Mouse (Mus musculus) cerebellum, postnatal 10 days (tissue): ENCODE results near the gene Spns2.

Source experiments
- DNase-seq, 2 experiments: peaks; one replicate each; pipeline ENCODE4 v3.0.0; 2021; ENCODE audit warnings: mixed read lengths in 2 of 2

Spns2 gene

DNA sequence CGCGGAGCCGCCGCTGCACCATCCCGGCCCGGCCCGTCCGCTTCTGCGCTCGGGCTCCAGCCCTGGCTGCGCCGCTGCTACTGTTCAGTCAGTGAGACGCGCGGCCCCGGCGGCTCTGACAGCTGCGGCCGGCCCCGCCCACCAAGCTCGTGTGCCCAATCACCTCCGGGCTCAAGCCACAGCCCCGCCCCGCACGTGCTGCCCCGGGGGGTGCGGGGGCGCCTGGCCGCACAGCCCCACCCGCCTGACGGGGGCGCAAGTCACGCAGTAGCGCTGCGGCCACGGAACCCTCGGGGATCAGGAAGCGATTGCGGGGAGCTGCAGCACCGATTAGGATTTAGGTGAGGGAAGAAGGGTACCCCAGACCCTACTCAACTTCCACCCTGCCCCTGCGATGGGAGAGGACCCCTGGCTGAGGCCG is at the start of gene Spns2:
Gene Spns2, minus strand, starts transcription at position 24 of the 421 bp plus-strand sequence.
- DNase-seq, result peak; percentile 95 to 97

DNA sequence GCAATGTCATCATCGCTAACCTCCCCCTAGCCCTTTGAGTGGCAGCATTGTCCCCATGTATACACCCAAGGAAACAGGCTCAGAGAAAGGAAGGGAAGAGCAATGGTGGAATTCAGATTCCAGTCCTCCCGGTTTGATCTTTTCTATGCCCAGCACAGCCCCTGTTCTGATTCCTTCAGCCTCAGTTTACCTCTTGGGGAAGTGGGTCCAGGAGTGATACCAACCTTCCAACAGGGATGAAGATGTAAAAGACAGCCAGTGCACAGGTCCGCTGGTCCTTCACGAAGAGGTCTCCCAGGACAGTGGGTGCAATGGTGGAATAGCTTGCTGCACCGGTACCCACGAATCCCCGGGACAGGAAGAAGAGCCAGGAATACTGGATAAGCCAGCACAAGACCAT is 49.1 kb upstream of the Spns2 start:
- DNase-seq, result no peak

DNA sequence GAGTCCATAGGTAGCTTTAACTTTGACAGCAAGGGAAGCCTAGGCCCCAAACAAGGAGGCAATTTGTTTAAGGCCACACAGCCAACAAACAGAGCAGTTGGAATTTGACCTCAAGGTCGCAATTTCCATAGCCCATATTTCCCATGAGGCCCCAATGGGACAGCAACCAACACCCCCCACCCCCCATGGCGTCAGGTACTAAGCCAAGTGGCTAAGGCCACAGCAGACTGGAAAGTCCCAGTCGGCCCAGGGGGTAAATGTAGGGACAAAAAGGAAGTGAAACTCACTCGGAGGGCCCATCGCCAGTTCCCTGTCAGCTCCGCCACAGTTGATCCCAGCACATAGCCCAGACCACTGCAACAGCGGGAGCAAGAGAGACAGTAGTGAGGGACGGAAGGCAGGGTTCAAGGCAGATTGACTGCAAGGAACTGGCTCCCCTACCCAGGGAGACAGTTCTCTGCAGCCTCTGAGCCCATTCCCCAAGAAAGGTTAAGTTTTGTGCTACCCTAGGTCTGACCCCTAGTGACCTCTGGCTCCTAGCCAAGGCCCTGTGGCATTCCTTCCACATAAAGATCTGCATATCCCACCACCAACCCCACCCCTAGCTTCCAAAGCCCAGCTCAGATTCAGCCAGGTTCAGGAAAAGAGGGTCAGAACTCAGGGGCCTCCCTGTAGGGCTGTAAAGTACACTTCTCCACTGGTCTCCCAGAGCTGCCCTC is 48.5 kb upstream of the Spns2 start:
- peak; percentile 47 to 55 for DNase-seq

DNA sequence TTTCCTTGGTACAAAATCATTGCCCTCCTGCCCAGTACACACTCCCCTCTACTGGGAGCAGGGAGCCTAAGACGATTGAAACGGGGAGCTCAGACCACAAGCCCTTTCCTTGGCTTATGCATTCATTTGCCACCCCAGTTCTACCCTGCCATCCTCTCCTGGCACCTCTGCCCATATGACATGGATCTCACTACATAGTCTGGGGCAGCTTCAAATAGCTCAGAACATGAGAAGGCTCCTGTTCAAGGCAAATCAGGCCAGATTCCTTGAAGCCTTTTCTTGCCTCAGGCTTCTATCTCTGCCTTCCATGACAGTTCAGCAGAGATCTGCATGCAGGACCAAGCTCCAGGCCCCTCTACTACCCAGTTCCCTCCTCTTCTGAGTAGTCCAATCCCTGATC is 47.8 kb upstream of the Spns2 start:
- no peak for DNase-seq

DNA sequence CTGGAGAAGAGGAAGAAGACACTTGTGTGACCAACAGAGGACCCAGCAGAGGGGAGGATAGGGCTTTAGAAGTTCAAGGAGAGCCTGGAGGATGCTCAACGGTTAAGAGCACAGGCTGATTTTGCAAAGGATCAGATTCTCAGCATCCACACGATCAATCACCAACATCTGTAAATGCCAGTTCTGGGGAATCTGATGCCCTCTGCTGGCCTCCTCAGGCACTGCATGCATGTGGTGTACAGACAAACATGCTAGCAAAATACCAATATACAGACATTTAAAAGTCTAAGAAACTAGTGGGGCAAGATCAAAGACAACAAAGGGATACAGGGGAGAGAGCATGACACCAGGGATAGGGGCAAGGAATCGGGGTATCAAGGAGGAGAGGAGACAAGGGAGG is 45.8 kb upstream of the Spns2 start:
- peak in 1 of 2 experiments; percentile 50 for DNase-seq

DNA sequence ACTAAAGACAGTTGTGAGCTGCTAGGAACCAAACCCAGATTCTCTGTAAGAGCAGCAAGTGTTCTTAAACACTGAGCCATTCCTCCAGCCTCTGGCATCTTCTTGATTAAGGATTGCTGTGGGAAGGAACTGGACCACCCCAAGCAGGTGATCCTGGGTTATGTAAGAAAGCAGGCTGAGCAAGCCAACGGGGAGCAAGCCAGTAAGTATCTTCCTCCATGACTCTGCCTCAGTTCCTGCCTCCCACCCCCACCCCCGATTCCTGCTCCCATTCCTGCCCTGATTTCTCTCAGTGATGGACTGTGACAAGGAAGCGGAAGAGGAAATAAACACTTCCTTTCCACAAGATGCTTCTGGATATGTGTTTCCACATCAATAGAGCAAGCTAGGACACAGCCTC is 43.2 kb upstream of the Spns2 start:
- no peak for DNase-seq

DNA sequence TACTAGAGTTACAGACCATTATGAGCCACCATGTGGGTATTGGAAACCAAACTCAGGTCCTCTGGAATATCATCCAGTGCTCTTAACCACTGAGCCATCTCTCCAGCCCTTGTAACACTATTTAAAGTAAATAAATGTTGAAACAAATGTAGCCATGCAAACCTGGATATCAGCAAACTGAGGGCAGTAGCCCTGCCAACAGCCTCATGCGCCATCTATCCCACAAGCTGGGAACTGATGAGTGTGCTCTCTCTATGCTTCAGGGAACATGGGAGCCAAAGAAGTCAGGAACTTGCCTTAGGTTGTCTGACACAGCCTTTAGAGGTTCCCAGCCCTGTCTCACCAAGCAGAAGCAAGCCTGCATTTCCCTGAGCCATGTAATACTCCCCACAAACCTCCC is 41.9 kb upstream of the Spns2 start:
- peak in 1 of 2 experiments; percentile 37 for DNase-seq

DNA sequence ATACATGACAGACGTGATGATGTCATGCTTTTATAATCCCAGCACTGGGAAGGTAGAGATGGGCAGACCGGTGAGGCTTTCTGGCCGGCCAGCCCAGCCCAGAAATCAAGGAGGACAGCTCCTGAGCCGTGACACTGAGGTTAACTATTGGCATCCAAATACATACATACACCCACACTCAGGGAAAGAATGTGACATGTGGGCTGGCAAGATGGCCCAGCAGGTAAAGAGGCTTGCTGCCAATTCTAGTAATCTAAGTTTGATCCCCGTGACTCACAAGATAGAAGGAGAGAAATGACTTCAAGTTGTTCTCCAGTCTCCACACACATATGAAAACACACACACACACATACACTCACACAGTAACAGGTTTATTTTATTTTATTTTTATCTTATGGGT is 41.4 kb upstream of the Spns2 start:
- peak in 1 of 2 experiments; percentile 42 for DNase-seq

DNA sequence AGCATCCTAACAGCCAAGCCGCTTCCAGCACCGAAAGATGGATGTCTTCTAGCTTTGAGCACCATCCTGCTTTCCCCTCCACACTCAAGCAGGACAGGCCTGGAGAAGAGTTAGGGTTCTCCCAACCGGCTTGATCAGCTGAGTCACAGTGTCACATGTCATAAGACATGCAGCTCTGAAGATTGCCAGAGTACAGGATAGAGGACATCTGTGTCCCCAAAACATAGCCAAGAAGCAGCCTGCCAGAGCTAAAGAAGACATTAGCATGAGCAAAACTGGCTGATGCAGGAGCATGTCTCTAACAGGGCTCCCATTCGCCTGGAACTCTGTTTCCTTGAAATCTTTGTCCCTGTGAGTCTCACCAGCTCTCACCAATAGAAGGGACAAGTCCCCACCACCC is 36.5 kb upstream of the Spns2 start:
- DNase-seq, result peak in 1 of 2 experiments; percentile 54

DNA sequence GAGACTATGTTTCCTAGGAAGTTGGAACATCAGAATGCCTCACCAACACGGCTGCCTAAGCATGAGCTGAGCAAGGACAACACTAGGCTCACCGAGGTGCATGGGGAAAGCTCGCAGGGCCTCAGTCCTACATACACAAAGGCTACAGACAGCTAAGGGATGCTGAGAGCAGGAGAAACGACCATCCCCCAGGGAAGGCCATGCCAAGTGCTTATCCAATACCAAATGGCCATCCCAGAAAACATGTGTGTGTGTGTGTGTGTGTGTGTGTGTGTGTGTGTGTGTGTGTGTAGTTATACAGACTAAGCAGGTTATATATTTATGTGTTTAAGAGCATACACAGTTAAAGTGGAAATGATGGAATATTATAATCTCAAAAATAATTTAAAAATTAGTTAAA is 34.0 kb upstream of the Spns2 start:
- DNase-seq, result peak; percentile 60 to 73

DNA sequence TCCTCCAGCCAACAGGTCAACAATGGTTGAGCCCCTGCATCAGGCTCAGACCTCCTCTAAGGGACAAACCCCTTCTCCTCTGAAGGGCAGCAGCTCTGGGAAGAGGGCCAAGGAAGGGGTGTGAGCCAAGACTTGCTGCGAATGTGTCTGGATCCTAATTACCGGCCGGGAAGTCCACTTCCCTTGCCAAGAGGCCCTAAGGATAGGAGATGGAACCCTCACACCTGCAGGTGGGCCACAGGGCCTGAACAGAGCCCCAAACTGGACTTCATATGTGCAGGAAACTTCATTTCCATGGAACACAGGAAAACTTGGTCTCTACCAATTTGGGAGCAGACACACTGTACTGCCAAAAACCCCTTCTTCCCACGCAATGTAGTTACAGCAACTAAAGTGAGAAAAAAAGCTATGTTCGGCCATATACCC is 32.9 kb upstream of the Spns2 start:
- peak; percentile 92 to 95 for DNase-seq

DNA sequence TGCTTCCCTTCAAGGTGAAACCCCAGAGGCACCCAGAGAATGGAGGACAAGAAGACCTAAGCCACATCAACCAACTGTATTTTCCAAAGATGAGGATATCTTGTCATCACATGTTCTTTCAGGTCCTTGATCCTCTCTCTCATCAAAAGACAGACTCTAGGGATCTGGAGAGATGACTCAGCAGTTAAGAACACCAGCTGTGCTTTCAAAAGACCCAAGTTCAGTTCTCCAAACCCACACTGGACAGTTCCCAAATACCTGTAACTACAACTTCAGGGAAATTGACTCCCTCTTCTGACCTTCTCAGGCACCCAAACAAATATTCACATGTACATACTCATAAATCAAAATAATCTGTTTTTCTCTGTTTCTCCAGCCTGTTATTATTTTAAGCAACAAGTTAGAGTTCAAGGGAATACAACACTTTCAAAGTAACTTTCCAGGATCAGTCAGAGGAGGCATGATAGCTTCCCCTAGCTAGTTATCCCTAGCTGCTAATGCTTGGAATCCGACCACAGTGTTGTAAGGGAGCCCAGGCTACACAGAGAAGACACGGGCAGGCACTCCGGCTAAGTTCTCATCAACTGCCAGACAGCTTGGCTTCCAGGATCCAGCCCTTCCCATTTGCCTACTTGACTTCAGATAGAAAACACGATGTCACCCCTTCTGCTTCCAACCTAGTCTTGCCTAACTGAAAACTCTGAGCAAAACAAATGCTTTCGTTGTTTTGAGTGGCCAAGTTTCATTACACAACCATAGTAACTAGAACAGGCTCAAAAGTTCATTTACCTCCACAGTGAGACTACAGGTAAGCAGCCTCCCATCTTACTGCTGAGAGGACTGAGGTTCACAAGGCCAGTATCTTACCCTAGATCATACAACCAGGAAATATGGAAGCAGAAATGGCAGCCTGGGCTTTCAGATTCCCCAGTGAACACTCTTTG is 32.2 kb upstream of the Spns2 start:
- DNase-seq, result no peak

DNA sequence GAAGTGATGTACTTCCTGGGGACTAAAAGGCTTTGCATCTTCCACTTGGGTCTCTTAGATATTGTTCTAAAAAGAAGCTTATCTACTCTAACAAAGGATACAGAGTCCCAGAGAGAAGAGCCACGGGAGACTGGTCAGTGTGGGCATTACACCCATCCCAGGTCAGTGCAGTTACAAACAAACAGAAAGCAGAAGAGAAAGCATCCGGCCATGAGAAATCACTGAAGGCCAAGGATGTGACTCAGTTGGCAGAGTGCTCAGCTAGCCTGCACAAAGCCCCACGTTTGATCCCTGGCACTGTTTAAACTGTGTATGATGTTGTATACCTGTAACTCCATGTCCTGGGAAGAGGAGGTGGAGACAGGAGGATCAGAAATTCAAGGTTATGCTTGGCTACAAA is 30.2 kb upstream of the Spns2 start:
- no peak for DNase-seq

DNA sequence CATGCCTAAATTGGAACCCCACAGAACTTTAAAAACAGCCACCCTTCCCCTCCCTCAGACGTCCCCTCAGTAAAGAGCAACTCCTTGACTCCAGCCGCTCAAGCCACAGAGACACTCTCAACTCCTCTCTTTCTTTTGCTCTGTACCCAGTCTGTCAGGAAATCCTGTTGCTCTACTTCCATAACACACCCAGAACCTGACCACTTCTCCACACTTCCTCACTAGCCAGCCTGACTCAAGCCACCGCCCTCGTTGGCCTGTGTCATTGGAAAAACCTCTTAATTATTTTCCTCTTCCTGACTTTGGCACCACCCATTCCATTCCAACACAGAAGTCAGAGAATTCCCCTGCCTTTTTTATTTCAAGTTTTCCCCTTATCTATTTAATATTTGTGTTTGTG is 29.5 kb upstream of the Spns2 start:
- no peak for DNase-seq

DNA sequence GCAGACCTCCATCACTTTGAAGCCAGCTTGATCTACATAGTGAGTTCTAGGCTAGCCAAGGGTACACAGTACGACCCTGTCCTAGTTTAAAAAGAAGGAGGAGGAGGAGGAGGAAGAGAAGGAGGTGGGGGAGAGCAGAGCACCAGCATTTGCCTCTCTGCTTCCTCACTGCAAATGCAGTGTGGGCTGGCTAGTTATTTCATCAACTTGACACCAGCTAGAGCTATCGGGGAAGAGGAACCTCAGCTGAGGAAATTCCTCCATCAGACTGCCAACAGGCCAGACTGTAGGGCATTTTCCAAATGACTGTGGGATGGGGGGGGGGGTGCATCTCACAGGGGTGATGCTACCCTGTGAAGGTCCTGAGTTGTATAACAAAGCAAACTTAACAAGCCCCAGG is 28.7 kb upstream of the Spns2 start:
- DNase-seq, result no peak

DNA sequence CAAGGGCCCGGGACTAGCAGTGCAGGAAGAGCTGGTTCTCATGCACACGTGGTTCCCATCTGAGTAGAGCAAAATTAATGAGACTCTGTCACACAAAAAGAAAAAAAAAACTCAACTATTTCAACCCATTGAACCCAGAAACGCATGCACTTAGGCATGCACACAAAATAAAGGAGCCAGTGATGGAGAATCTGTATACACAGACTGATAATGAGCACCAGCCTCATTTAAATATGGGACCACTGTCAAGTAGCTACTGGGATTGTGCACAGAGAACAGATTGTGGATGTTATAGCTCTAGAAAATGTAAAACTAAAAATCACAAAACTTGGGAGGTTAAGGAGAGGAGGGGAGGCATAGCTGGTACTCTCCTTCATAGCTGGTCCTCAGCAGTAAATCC is 25.3 kb upstream of the Spns2 start:
- no peak for DNase-seq

DNA sequence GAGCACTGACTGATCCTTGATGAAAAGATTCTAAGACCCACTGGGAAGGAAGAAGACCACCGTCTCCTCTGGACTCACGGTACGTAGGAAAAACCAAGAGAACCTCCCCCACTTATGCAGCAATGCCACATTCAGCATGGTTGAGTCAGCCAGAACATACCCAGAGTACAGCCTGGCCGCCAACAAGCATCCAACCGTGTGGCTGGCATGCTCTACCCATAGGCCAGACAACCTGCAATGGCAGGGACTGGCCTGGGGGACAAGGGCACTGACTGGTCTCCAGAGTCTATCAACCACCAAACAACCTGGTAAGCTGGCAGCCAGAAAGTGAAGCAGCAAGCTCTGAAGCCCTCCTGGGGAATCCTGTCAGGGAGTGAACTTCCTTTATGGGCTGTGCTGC is 18.9 kb upstream of the Spns2 start:
- peak; percentile 73 to 80 for DNase-seq

DNA sequence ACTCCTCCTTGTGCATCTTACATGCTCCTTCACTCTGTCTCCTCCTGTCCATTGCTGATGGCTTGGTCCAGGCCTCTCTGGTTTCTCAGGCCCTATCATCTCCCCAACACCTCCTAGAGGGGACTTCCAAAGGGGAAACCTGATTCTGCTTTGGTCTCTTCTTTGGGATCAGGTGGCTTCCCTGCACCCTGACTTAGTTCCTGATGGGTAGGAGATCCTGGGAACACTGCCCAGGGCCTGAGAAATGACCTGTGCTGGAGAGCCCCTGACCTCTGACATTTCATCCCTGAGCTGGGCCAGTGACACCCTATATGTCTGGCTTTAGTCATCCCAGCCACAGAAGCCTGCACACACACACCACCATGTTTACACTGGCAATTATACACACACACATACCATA is 17.9 kb upstream of the Spns2 start:
- DNase-seq, result no peak

DNA sequence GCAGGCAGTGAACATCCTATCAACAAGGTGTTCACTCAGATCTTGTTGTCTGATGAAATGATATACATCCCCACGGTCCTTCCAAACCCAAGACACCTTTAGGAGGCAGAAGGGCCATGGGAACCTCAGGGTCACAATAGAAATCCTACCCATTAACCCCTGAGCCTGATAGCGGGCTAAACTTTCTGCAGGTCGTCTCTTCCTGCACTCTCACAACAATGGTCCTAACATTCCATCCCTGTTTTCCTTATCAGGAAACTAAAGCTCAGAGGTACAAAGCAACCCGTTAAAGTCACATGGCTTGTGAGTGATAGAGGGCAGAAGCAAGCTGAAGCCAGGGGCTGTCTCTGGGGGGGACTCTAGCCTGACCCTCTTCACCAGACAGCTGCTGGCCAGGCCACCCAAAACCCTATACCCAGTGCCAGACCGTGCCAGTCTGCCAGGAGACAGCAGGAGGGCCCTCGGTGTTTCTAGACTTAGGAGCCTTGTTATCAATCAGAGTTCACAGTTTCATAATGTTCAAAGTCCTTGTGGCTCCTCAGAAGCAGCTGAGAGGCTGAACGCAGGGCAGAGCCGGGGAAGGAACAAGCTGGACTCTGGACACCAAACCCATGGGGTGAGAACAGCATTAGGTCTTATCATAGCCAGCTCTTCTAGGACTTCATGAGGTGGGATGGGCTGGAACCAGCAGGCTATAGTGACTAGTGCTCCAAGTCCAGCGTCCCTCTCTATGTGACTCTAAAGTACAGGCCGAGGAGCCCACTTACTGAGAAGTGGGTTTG is 14.5 kb upstream of the Spns2 start:
- DNase-seq, result peak in 1 of 2 experiments; percentile 49

DNA sequence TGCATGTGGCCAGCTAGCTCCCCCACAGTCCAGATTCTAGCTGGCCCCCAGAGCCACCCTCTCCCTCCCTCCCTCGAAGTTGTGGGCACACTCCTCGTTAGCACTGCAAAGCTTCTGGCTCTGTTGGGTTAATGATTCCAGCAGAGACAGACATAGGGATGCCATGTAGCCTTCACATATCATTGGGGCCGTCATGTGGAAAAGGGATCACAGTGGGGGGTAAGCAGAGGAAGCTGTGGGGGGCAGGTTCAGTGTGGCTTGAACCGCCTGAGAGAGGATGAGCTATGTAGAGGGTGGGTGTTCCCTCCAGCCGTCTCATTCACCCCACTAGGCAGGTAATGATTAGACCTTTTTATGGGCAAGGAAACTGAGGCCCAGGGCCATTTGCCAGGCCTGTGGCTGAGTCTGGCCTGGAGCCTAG is 13.8 kb upstream of the Spns2 start:
- peak in 1 of 2 experiments; percentile 39 for DNase-seq

DNA sequence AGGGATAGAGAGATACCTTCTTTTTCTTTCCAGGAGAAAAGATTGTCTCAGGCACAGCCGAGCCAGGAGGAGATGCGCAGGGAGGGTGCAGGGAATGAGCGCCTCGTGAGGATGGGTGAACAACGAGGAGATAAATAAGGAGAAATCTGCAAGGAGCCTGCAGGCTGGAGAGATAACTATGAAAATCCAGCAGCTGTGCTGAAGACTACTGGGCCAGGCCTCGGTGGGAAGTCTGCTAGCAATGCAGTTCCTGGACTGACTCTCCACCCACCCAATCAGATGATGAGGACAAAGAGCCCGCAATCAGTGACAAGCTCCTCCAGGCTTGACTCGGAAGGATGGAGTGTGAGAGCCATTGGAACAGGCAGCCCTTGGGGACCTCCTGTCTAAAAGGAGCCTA is 12.5 kb upstream of the Spns2 start:
- no peak for DNase-seq

DNA sequence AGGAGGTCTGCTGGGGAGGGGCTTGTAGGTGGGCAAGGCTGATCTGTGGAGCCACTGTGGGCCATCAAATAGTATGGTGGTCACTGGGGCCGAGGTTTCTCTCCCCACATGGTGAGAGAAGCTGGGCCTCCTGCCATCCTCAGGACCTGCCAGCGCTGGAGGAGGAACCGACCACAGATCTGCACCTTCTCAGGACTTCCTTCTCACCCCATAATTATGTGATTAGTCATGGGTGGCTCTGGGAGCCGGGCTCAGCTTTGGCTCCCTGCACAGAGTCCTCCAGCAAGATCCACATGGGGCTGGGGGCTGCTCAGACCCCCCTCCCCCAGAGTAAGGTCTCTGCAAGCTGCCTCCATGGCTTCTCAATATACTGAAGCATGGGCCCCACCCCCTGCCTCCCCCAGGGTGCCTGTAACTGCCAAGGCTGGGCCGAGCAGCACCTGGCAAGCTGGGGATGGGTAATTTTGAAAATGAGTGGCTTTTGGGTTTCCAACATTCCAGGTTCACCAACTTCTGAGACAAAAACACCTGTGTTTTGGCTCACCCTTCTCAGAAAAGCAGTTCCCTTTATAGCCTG is 11.8 kb upstream of the Spns2 start:
- peak; percentile 45 to 64 for DNase-seq

DNA sequence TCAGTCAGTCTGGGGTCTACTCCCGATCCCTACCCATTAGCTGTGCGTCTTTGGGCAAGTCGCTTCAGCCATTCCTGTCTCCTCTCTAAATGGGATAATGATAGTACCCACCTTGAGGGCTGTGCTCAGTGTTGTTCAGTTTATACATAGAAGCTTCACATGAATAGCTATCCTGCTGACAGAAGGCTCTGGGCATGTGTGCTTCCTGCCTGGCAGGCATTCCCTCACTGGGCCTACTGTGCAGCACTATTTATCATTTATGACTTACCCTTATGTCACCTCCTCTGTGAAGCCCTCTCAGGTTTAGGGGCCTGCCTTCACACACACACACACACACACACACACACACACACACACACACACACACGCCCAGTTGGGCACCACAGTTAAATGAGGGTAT is 10.4 kb upstream of the Spns2 start:
- no peak for DNase-seq
